Mouse (Mus musculus): ENCODE measurements around the gene D17H6S53E. TPM values are rescaled to one million over a fixed set of nuclear protein-coding genes. Genes with fewer than 3 reads are reported as not detected.

D17H6S53E gene
- total RNA-seq (2023), result 21.0 TPM

GRCm38 (mm10) chr17:35126206-35126611 lies at the start of gene D17H6S53E:
Gene D17H6S53E (plus strand): TSS chr17:35126373.

GRCm38 (mm10) chr17:35076507-35077176 lies 49.5 kb upstream of the D17H6S53E start, which contains the start of gene Ly6g6e:
Gene Ly6g6e (plus strand): TSS chr17:35076902.

GRCm38 (mm10) chr17:35077786-35078233 lies 48.4 kb upstream of the D17H6S53E start, which contains the start of gene Ly6g6d:
Gene Ly6g6d (minus strand): TSS chr17:35078065.

GRCm38 (mm10) chr17:35085208-35085865 lies 40.8 kb upstream of the D17H6S53E start, which contains the start of gene Ly6g6f:
Gene Ly6g6f (minus strand): TSS chr17:35085610.

GRCm38 (mm10) chr17:35088825-35089644 lies 37.1 kb upstream of the D17H6S53E start, which contains the start of gene Abhd16a:
Gene Abhd16a (plus strand): TSS chr17:35089263.

GRCm38 (mm10) chr17:35108097-35108496 lies 18.1 kb upstream of the D17H6S53E start, which contains the start of gene Ly6g5c:
Gene Ly6g5c (plus strand): TSS chr17:35108279.

GRCm38 (mm10) chr17:35115046-35116019 lies 10.8 kb upstream of the D17H6S53E start, which contains the start of gene Ly6g5b:
Gene Ly6g5b (minus strand): TSS chr17:35115428.

GRCm38 (mm10) chr17:35121143-35121799 lies 4.9 kb upstream of the D17H6S53E start, which contains the start of gene Gpank1:
Gene Gpank1 (plus strand): TSS chr17:35121455.

GRCm38 (mm10) chr17:35121871-35122303 lies 4.3 kb upstream of the D17H6S53E start, which contains the start of gene Csnk2b:
Gene Csnk2b (minus strand): TSS chr17:35122053.

GRCm38 (mm10) chr17:35131500-35132173 lies 5.5 kb downstream of the D17H6S53E start, which contains the start of gene Apom:
Gene Apom (minus strand): TSS chr17:35132050.

GRCm38 (mm10) chr17:35134801-35135590 lies 8.8 kb downstream of the D17H6S53E start, which contains the start of gene Bag6:
Gene Bag6 (plus strand): TSS chr17:35135178.

GRCm38 (mm10) chr17:35164568-35165450 lies 38.6 kb downstream of the D17H6S53E start, which contains the start of gene Prrc2a:
Gene Prrc2a (minus strand): TSS chr17:35164897.

GRCm38 (mm10) chr17:35175968-35176367 lies 49.8 kb downstream of the D17H6S53E start, which contains the start of gene Aif1:
Gene Aif1 (minus strand): TSS chr17:35176068.

Other genes with a start within 250 kb of the D17H6S53E start
- 5.4 TPM for gene Zbtb12, start 246.9 kb upstream of the D17H6S53E start, total RNA-seq (2023)
- gene Gm20547, start 244.3 kb upstream of the D17H6S53E start, total RNA-seq (2023), result not detected
- gene C2, start 228.1 kb upstream of the D17H6S53E start, total RNA-seq (2023), result 1.9 TPM
- gene Ehmt2, start 227.9 kb upstream of the D17H6S53E start, total RNA-seq (2023), result 120 TPM
- not detected for gene Slc44a4, start 211.9 kb upstream of the D17H6S53E start, total RNA-seq (2023)
- 55.1 TPM for gene Neu1, start 195.1 kb upstream of the D17H6S53E start, total RNA-seq (2023)
- 83.6 TPM for gene Hspa1b, start 167.1 kb upstream of the D17H6S53E start, total RNA-seq (2023)
- not detected for gene Gm20481, start 156.5 kb upstream of the D17H6S53E start, total RNA-seq (2023)
- gene Hspa1a, start 154.2 kb upstream of the D17H6S53E start, total RNA-seq (2023), result 42.1 TPM
- not detected for gene Hspa1l, start 153.7 kb upstream of the D17H6S53E start, total RNA-seq (2023)
- gene Lsm2, start 144.5 kb upstream of the D17H6S53E start, total RNA-seq (2023), result 27.1 TPM
- gene Vars, start 125.4 kb upstream of the D17H6S53E start, total RNA-seq (2023), result 98.2 TPM
- 0.80 TPM for gene Vwa7, start 109.8 kb upstream of the D17H6S53E start, total RNA-seq (2023)
- gene Sapcd1, start 98.4 kb upstream of the D17H6S53E start, total RNA-seq (2023), result 0.70 TPM
- 2.9 TPM for gene Msh5, start 79.6 kb upstream of the D17H6S53E start, total RNA-seq (2023)
- gene Clic1, start 76.4 kb upstream of the D17H6S53E start, total RNA-seq (2023), result 149 TPM
- gene Ddah2, start 67.3 kb upstream of the D17H6S53E start, total RNA-seq (2023), result 0.64 TPM
- not detected for gene Ly6g6c, start 61.0 kb upstream of the D17H6S53E start, total RNA-seq (2023)
- gene Mpig6b, start 60.2 kb upstream of the D17H6S53E start, total RNA-seq (2023), result not detected
- not detected for gene Ly6g6e, start 49.5 kb upstream of the D17H6S53E start, total RNA-seq (2023)
- gene Ly6g6d, start 48.3 kb upstream of the D17H6S53E start, total RNA-seq (2023), result not detected
- gene Ly6g6f, start 40.8 kb upstream of the D17H6S53E start, total RNA-seq (2023), result not detected
- 70.2 TPM for gene Abhd16a, start 37.1 kb upstream of the D17H6S53E start, total RNA-seq (2023)
- not detected for gene Ly6g5c, start 18.1 kb upstream of the D17H6S53E start, total RNA-seq (2023)
- 0.61 TPM for gene Ly6g5b, start 10.9 kb upstream of the D17H6S53E start, total RNA-seq (2023)
- 22.8 TPM for gene Gpank1, start 4.9 kb upstream of the D17H6S53E start, total RNA-seq (2023)
- 143 TPM for gene Csnk2b, start 4.3 kb upstream of the D17H6S53E start, total RNA-seq (2023)
- gene Apom, start 5.7 kb downstream of the D17H6S53E start, total RNA-seq (2023), result not detected
- 377 TPM for gene Bag6, start 8.8 kb downstream of the D17H6S53E start, total RNA-seq (2023)
- gene Prrc2a, start 38.5 kb downstream of the D17H6S53E start, total RNA-seq (2023), result 311 TPM
- 2.4 TPM for gene Aif1, start 49.7 kb downstream of the D17H6S53E start, total RNA-seq (2023)
- gene Lst1, start 62.1 kb downstream of the D17H6S53E start, total RNA-seq (2023), result 19.8 TPM
- 515 TPM for gene Ltb, start 68.1 kb downstream of the D17H6S53E start, total RNA-seq (2023)
- 17.4 TPM for gene Tnf, start 75.6 kb downstream of the D17H6S53E start, total RNA-seq (2023)
- gene Lta, start 79.0 kb downstream of the D17H6S53E start, total RNA-seq (2023), result 16.4 TPM
- not detected for gene Gm16181, start 94.5 kb downstream of the D17H6S53E start, total RNA-seq (2023)
- gene Atp6v1g2, start 107.3 kb downstream of the D17H6S53E start, total RNA-seq (2023), result 2.9 TPM
- gene Nfkbil1, start 109.4 kb downstream of the D17H6S53E start, total RNA-seq (2023), result 12.2 TPM
- 460 TPM for gene Ddx39b, start 115.4 kb downstream of the D17H6S53E start, total RNA-seq (2023)
- gene H2-D1, start 136.4 kb downstream of the D17H6S53E start, total RNA-seq (2023), result 2,305 TPM
- 16.9 TPM for gene H2-Q1, start 194.0 kb downstream of the D17H6S53E start, total RNA-seq (2023)
- gene H2-Q2, start 215.9 kb downstream of the D17H6S53E start, total RNA-seq (2023), result 10.5 TPM

Data from CD8-positive naive resting alpha-beta T cell, adult 57 days (primary cell).